Mouse (Mus musculus): Measurements from ENCODE around the gene Cacna1b. TPM values are rescaled to one million over a fixed set of nuclear protein-coding genes. Genes with fewer than 3 reads are reported as not detected.
A peak's percentile ranks its signal among the peaks of the same experiment; 100 is the strongest.

Gene Cacna1b
- total RNA-seq, 2 experiments from 2014 or later: 0.23 to 0.27 TPM

- no peak for DNase-seq (ENCODE audit: low spot score in 2 of 2)
Measured at GRCm38 (mm10) chr2:24719645-24720379, 43.1 kb downstream of the Cacna1b start.

DNA sequence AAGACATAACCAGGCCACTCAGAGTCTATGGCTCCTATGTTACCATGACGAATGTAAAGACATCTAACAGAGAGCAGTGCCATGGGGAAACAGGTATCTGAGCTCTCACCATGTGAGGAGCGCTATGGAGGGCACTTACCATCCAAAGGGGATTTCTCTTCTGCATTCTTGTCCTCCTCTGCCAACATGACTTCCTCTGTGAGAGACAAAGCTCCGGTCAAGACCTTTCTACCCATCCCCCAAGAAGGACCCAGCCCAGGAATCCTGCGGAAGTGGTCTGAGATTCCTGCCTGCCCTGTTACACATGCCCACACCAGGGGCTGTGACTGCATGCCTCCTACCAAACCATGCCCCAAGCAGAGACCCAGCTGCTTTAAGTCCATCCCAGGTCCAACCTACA is 44.0 kb downstream of the Cacna1b start:
- no peak for DNase-seq (ENCODE audit: low spot score in 2 of 2)

- DNase-seq (ENCODE audit: low spot score in 2 of 2): no peak
Measured at GRCm38 (mm10) chr2:24717963-24718362, 45.0 kb downstream of the Cacna1b start.

- no peak for DNase-seq (ENCODE audit: low spot score in 2 of 2)
Measured at GRCm38 (mm10) chr2:24717461-24717860, 45.5 kb downstream of the Cacna1b start.

GRCm38 (mm10) chr2:24705929-24706328 is 57.0 kb downstream of the Cacna1b start:
- DNase-seq (ENCODE audit: low spot score in 2 of 2): no peak

DNA sequence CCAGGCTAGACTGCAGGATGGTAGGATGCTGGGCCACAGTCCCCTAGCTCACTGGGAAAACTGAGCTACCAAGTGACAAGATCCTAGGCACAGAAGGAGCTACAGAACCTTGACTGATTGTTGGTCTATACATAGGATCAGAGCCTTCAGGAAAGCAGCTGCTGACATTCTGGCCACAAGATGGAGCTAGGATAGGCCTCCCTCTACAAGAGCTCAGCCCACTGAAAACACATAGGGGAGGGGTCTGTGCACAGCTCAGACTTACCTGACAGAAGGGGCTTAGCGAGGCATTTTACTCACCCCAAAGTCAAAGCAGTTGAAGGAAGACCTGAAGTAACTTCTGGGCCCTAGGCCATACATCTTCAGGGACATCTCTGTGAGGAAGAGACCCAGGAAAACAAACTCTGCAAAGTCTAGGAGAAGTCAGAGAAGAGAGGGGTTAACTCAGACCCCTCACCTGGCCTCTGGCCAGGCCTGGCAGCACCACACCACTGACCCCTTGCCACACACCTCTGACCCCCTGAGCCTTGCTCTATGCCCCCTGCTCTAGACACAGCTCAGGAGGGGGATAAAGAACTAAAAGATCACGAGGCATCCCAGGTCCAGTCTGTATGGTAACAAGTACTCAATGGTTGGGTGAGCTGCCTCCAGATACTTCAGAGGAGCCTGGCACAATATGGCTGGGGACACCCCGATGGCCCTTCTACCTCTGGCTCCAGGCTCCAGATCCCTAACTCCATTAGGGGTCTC is 60.6 kb downstream of the Cacna1b start:
- no peak for DNase-seq (ENCODE audit: low spot score in 2 of 2)

DNA sequence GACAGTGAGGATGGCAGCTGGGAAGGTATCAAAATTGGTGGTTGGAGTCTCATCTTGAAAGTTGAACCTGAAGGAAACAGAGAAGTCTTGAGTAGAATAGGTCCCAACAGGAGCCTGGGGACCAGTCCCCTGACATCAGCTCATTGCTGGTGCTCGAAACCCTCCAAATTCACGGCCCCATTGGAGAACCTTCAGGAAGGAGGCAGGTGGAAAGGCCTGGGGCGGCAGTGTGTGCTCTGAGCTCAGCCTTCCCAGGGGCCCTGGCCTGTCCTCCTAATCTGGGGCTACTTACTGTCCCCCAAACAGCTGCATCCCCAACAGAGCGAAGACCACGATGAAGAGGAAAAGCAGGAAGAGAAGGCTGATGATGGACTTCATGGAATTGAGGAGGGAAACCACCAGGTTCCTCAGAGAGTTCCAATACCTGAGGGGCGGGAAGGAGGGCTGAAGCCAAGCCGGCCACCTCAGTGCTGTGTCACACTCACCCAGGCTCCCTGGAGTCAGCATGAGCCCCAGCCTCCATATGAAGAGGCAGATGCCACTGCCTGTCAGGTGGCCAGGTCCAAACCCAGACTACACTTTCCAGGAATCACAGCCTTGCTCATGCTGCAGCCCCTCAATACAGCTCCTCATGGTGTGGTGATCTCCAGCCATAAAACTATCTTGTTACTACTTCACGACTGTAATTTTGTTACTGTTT is 65.5 kb downstream of the Cacna1b start:
- DNase-seq (ENCODE audit: low spot score in 2 of 2): no peak

DNA sequence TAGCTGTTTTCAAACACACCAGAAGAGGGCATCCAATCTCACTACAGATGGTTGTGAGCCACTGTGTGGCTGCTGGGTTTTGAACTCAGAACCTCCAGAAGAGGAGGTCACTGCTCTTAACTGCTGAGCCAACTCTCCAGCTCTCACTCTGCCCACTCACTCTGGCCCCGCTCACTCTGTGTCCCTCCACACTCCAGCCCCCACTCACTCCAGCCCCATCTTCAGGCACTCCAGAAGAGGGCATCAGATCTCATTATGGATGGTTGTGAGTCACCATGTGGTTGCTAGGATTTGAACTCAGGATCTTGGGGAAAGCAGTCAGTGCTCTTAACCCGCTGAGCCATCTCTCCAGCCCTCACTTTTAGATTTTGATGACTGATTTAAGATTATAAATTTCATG is 70.6 kb downstream of the Cacna1b start:
- DNase-seq (ENCODE audit: low spot score in 2 of 2): no peak

- no peak for DNase-seq (ENCODE audit: low spot score in 2 of 2)
Measured at GRCm38 (mm10) chr2:24690356-24690755, 72.6 kb downstream of the Cacna1b start.

- DNase-seq (ENCODE audit: low spot score in 2 of 2): no peak
Measured at GRCm38 (mm10) chr2:24685347-24685746, 77.6 kb downstream of the Cacna1b start.

DNA sequence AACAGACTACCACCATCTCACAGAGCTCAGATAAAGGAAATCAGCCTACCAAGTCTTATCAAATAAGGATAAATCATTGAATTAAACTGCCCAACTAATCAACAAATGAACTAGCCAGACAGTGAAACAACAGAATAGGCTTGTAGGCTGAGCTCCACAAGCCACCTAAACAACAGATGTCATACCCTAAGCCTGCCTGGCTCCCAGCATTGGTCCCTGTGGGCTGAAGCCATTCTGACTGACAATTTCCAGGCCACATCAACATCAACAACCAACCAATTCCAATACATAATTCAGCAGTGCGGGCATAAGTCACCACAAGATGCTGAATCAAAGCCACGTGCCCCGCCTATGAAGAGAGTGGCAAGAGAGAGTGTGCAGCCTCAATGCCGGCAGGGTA is 78.2 kb downstream of the Cacna1b start:
- DNase-seq (ENCODE audit: low spot score in 2 of 2): no peak

DNA sequence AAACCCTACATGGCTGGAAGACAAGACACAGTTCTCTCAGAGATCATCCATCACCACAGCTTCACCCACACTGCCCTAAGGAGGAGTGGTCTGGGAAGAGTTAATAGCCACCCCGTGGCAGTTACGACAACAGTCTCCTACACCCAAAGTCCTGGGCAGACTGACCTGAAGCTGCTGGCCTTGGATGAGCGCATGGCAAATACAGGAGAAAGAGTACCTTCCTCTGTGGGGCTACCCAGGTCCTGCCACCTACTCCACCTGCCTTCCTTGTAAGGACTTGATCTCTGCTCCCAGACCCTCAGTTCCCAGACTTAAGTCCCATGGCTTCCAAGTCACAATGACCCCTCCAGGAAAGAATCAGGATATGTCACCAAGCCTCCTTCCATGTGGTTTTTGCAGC is 79.7 kb downstream of the Cacna1b start:
- no peak for DNase-seq (ENCODE audit: low spot score in 2 of 2)

- no peak for DNase-seq (ENCODE audit: low spot score in 2 of 2)
Measured at GRCm38 (mm10) chr2:24680731-24681130, 82.2 kb downstream of the Cacna1b start.

DNA sequence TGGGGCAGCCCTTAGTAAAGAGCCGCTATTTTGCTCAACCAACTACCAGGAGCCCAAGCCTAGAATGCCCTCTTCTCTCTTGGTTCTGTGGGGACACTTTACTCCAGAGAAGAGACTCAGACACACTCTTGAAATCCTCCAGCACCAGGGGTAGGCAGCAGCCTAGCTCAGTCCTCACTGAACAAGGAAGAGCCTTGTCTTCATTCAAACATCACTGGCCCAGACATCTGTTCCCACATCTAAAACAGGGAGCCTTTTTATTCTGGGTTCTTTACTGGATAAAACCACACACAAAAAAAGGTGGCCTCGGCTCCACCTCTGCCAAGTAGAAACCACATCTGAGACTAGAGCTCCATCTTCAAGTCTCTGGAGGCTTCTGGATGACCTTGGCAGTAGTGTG is 82.8 kb downstream of the Cacna1b start:
- no peak for DNase-seq (ENCODE audit: low spot score in 2 of 2)

DNA sequence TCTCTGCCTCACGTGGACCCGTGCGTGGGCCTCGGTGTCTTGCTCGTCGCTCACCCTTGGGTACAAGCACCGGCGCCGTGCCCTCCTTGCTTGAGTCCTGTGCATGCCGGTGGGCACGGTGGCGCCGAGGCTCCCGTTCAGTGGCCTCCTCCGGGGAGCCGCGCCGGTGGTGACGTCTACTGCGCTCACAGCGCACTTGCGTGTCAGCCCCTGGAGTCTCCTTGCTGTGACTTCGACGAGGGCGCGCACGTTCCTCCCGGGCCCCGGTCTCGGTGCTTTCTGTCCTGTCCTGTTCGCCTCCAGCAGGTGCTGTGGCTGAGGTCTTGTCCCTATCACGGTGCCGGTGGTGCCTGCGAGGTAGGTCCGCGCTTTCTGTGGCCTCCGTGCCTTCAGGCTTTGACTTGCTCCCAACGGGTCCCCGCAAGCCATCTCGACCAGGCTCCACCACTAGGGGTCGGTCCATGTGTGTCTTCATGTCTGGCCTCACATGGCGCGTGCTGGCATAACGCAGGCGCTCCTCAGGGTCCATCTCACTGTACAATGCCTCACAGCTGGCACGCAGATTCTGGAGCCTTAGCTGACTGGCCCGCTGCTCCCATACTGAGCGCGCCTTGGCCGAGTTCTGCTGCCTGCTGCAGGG is 83.8 kb downstream of the Cacna1b start:
- DNase-seq (ENCODE audit: low spot score in 2 of 2): peak in 1 of 2 experiments; percentile 39

DNA sequence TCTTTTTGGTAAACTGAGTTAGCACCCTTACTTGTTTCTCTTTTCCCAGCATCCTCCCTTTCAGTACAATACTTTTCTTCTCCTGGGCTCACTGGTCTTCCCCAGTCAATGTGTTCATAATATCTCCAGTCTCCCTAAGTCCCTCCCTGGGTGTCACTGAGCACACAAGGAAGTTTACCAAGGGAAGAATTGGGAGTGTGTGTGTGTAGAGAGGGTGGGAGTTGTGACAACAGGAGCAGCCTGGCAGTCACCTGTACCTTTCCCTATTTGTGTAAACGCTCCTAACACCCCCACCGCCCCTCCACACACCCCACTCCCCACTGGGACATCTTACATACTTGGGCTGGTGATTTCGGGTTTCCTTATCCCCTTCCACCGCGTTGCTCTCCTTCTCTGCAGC is 84.4 kb downstream of the Cacna1b start:
- no peak for DNase-seq (ENCODE audit: low spot score in 2 of 2)

DNA sequence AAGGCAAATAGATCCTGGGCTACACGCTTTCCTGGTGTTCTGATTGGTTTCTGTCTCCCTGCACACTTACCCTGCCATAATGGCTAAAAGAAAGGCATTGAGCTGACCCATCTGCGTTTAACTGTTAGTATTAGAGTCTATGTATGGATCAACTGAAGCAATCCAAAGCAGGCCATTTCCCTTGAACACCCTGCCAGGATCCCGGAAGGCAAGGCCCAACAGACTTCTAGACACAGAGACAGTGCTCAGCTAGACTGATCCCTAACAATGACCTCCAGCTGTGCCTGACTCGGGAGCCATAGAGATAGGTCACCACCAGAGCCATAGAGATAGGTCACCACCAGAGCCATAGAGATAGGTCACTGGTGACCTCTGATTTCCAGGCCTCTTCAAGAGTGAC is 84.8 kb downstream of the Cacna1b start:
- DNase-seq (ENCODE audit: low spot score in 2 of 2): no peak

GRCm38 (mm10) chr2:24677629-24678028 is 85.3 kb downstream of the Cacna1b start:
- no peak for DNase-seq (ENCODE audit: low spot score in 2 of 2)

- no peak for DNase-seq (ENCODE audit: low spot score in 2 of 2)
Measured at GRCm38 (mm10) chr2:24674432-24675006, 88.4 kb downstream of the Cacna1b start.

DNA sequence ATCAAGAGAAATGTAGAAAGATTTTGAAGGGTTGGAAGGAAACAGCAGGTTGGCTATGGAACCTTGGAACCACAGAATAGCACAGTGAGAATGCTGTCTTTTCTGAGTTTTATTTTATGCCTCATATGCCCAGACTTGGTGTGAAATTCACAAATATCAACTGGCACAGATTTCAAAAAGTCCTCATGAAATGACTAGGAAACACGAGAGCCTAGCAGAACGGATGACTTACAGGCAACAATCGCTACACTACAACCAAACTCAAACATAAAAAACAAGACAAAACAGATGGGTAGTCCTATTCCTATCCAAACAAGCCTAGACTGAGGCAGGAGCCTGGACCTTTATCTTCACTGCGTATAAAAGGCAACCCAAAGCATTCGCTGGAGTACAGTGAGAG is 94.4 kb downstream of the Cacna1b start:
- DNase-seq (ENCODE audit: low spot score in 2 of 2): no peak

GRCm38 (mm10) chr2:24664678-24665257 is 98.2 kb downstream of the Cacna1b start:
- DNase-seq (ENCODE audit: low spot score in 2 of 2): no peak
